Mouse (Mus musculus): Measurements from ENCODE around the gene Pwwp2b.

The Pwwp2b gene

GRCm38 (mm10) chr7:139221072-139221471, 27.2 kb upstream of the Pwwp2b start:
- in situ Hi-C loops (cut with MboI; ENCODE audit: unreplicated experiment in 2 of 2), result loop anchor here in 1 of 2 experiments (10.0 to 25.0 kb wide), 2 partner anchors 184 to 384 kb away; partner anchors contain the start of genes Mapk1ip1 and Ppp2r2d

- in situ Hi-C loops (cut with MboI; ENCODE audit: unreplicated experiment in 2 of 2), result loop anchor here in 1 of 2 experiments (10.0 to 25.0 kb wide), 2 partner anchors 183 to 385 kb away; partner anchors contain the start of genes Mapk1ip1 and Ppp2r2d
These were observed 26.4 kb upstream of the Pwwp2b start for GRCm38 (mm10) chr7:139221856-139222255.

- in situ Hi-C loops (cut with MboI; ENCODE audit: unreplicated experiment in 2 of 2), result loop anchor here in 1 of 2 experiments (10.0 to 25.0 kb wide), 2 partner anchors 182 to 385 kb away; partner anchors contain the start of genes Mapk1ip1 and Ppp2r2d
These were observed 25.9 kb upstream of the Pwwp2b start for GRCm38 (mm10) chr7:139222341-139222740.

- in situ Hi-C loops (cut with MboI; ENCODE audit: unreplicated experiment in 2 of 2), result loop anchor here in 1 of 2 experiments (10.0 to 25.0 kb wide), 2 partner anchors 181 to 387 kb away; partner anchors contain the start of genes Mapk1ip1 and Ppp2r2d
These were observed 24.2 kb upstream of the Pwwp2b start for GRCm38 (mm10) chr7:139224070-139224469.

- in situ Hi-C loops (cut with MboI; ENCODE audit: unreplicated experiment in 2 of 2), result loop anchor here in 1 of 2 experiments (5.0 to 25.0 kb wide), 4 partner anchors 180 to 1787 kb away; partner anchors contain the start of genes Glrx3, Mapk1ip1 and Ppp2r2d
These were observed 23.6 kb upstream of the Pwwp2b start for GRCm38 (mm10) chr7:139224725-139225124.

- in situ Hi-C loops (cut with MboI; ENCODE audit: unreplicated experiment in 2 of 2), result loop anchor here in 1 of 2 experiments (5.0 to 25.0 kb wide), 3 partner anchors 178 to 1789 kb away; partner anchors contain the start of gene Glrx3
These were observed 21.9 kb upstream of the Pwwp2b start for GRCm38 (mm10) chr7:139226416-139226815.

- in situ Hi-C loops (cut with MboI; ENCODE audit: unreplicated experiment in 2 of 2), result loop anchor here in 1 of 2 experiments (5.0 to 25.0 kb wide), 3 partner anchors 176 to 1791 kb away; partner anchors contain the start of gene Glrx3
These were observed 19.7 kb upstream of the Pwwp2b start for GRCm38 (mm10) chr7:139228447-139229171.

- in situ Hi-C loops (cut with MboI; ENCODE audit: unreplicated experiment in 2 of 2), result loop anchor here (5.0 to 25.0 kb wide), 5 partner anchors 65 to 1793 kb away; partner anchors contain the start of gene Glrx3 (in 1 of the 2)
These were observed 18.4 kb upstream of the Pwwp2b start for GRCm38 (mm10) chr7:139229837-139230236.

- in situ Hi-C loops (cut with MboI; ENCODE audit: unreplicated experiment in 2 of 2), result loop anchor here (10.0 to 25.0 kb wide), 3 partner anchors 65 to 1793 kb away; partner anchors contain the start of gene Glrx3 (in 1 of the 2)
These were observed 18.0 kb upstream of the Pwwp2b start for GRCm38 (mm10) chr7:139230241-139230640.

GRCm38 (mm10) chr7:139233714-139234113, 14.6 kb upstream of the Pwwp2b start:
- in situ Hi-C loops (cut with MboI; ENCODE audit: unreplicated experiment in 2 of 2), result loop anchor here (10.0 to 25.0 kb wide), 3 partner anchors 61 to 1796 kb away; partner anchors contain the start of gene Glrx3 (in 1 of the 2)

GRCm38 (mm10) chr7:139234426-139235188, 13.7 kb upstream of the Pwwp2b start:
- in situ Hi-C loops (cut with MboI; ENCODE audit: unreplicated experiment in 2 of 2), result loop anchor here (5.0 to 25.0 kb wide), 4 partner anchors 58 to 1797 kb away; partner anchors contain the start of gene Glrx3 (in 1 of the 2)

GRCm38 (mm10) chr7:139235651-139236358, 12.5 kb upstream of the Pwwp2b start:
- in situ Hi-C loops (cut with MboI; ENCODE audit: unreplicated experiment in 2 of 2), result loop anchor here (5.0 to 25.0 kb wide), 4 partner anchors 56 to 1799 kb away; partner anchors contain the start of gene Glrx3 (in 1 of the 2)

- in situ Hi-C loops (cut with MboI; ENCODE audit: unreplicated experiment in 2 of 2), result loop anchor here (5.0 to 25.0 kb wide), 4 partner anchors 53 to 1802 kb away; partner anchors contain the start of gene Glrx3 (in 1 of the 2)
These were observed 8.8 kb upstream of the Pwwp2b start for GRCm38 (mm10) chr7:139239432-139239831.

- in situ Hi-C loops (cut with MboI; ENCODE audit: unreplicated experiment in 2 of 2), result loop anchor here in 1 of 2 experiments (25.0 kb wide), 1 partner anchor 1809 kb away; the partner anchor contains the start of gene Glrx3
These were observed 2.2 kb upstream of the Pwwp2b start for GRCm38 (mm10) chr7:139246086-139246485.

GRCm38 (mm10) chr7:139246931-139247880, 1.1 kb upstream of the Pwwp2b start:
- in situ Hi-C loops (cut with MboI; ENCODE audit: unreplicated experiment in 2 of 2), result loop anchor here in 1 of 2 experiments (25.0 kb wide), 1 partner anchor 1810 kb away; the partner anchor contains the start of gene Glrx3

- in situ Hi-C loops (cut with MboI; ENCODE audit: unreplicated experiment in 2 of 2), result loop anchor here in 1 of 2 experiments (25.0 kb wide), 1 partner anchor 1812 kb away; the partner anchor contains the start of gene Glrx3
These were observed 528 bp downstream of the Pwwp2b start for GRCm38 (mm10) chr7:139248615-139249405.

Data from v-Abl transformed pro-B cells (cell line).